8 mouse cellular contexts compared by ENCODE assay signal in genomic region chrX:20688615-20689014, GRCm38 (mm10). TPM values are rescaled to one million over a fixed set of nuclear protein-coding genes. Genes with fewer than 3 reads are reported as not detected.
DNase-seq lines count a peak whose midpoint lies in the region; ATAC-seq and TF ChIP-seq lines count a peak whose summit lies in the region.

No protein-coding gene starts in this region.

- no peak for TF ChIP-seq POLR2A in myocyte (IDR thresholded peaks at IDR 0.05; ENCODE audit: insufficient read length, low read depth)

- peak overlapping the region; percentile 87 for H3ac ChIP-seq in C2C12 (ENCODE audit: control insufficient read depth, insufficient read length, low read depth)
- H3ac ChIP-seq in myocyte (ENCODE audit: control insufficient read depth, insufficient read length) = peak overlapping the region; percentile 90

- H3K27me3 ChIP-seq in C2C12 (ENCODE audit: control insufficient read depth, insufficient read depth, insufficient read length) = no peaks in the 10 kb centered on the region
- no peaks in the 10 kb centered on the region for H3K27me3 ChIP-seq in erythroblast, embryonic 14.5 days (ENCODE audit: control insufficient read depth)
- no peaks in the 10 kb centered on the region for H3K27me3 ChIP-seq in heart, embryonic 12.5 days (replicated peaks)
- no peaks in the 10 kb centered on the region for H3K27me3 ChIP-seq in kidney, postnatal 0 days (ENCODE audit: insufficient read depth, low read length)
- H3K27me3 ChIP-seq in liver, embryonic 11.5 days (replicated peaks; ENCODE audit: control insufficient read depth, insufficient read depth, low read length) = no peaks in the 10 kb centered on the region
- H3K27me3 ChIP-seq in myocyte (ENCODE audit: control insufficient read depth, insufficient read depth, insufficient read length) = no peaks in the 10 kb centered on the region
- H3K27me3 ChIP-seq in stomach, embryonic 15.5 days (replicated peaks) = no peaks in the 10 kb centered on the region

- peaks cover 2% of the 10 kb centered on the region; the same call in 1 of the 2 replicates for H3K9me3 ChIP-seq in erythroblast, embryonic 14.5 days (ENCODE audit: control insufficient read depth, low read length)
- H3K9me3 ChIP-seq in heart, embryonic 12.5 days (replicated peaks) = no peaks in the 10 kb centered on the region
- no peaks in the 10 kb centered on the region for H3K9me3 ChIP-seq in kidney, postnatal 0 days (replicated peaks; ENCODE audit: low read length)
- H3K9me3 ChIP-seq in liver, embryonic 11.5 days (ENCODE audit: control insufficient read depth, low read length) = no peaks in the 10 kb centered on the region
- H3K9me3 ChIP-seq in stomach, embryonic 15.5 days = no peaks in the 10 kb centered on the region

- no peak for TF ChIP-seq CTCF in C2C12 (IDR thresholded peaks at IDR 0.05; ENCODE audit: control insufficient read depth, insufficient read depth, insufficient read length)
- no peak; the same call in 1 of the 2 replicates for TF ChIP-seq CTCF in kidney, postnatal 0 days (IDR thresholded peaks at IDR 0.05; ENCODE audit: low read depth)

- H3K9ac ChIP-seq in heart, embryonic 12.5 days = peak overlapping the region; percentile 95
- peak overlapping the region; percentile 86 for H3K9ac ChIP-seq in kidney, postnatal 0 days (ENCODE audit: low read depth, low read length)
- peak overlapping the region; percentile 91 for H3K9ac ChIP-seq in liver, embryonic 11.5 days (ENCODE audit: low read depth, low read length)
- peak overlapping the region; percentile 63 for H3K9ac ChIP-seq in stomach, embryonic 15.5 days

- H3K4me3 ChIP-seq in C2C12 (ENCODE audit: insufficient read depth, poor library complexity, severe bottlenecking) (peak overlapping the region; percentile 46), myocyte (peak overlapping the region; percentile 42)
- H3K4me3 ChIP-seq in erythroblast, embryonic 14.5 days (replicated peaks) = peak overlapping the region; percentile 88
- H3K4me3 ChIP-seq in heart, embryonic 12.5 days = peak overlapping the region; percentile 78
- H3K4me3 ChIP-seq in kidney, postnatal 0 days (replicated peaks; ENCODE audit: low read depth, low read length) = peak overlapping the region; percentile 67
- peak overlapping the region; percentile 78 for H3K4me3 ChIP-seq in liver, embryonic 11.5 days (ENCODE audit: low read depth, low read length)
- H3K4me3 ChIP-seq in stomach, embryonic 15.5 days (replicated peaks) = peak overlapping the region; percentile 66

- peak; percentile 79 for ATAC-seq in heart, embryonic 12.5 days (ENCODE audit: insufficient number of reproducible peaks, low FRiP score)
- peak; percentile 50 for ATAC-seq in kidney, postnatal 0 days (replicated peaks; ENCODE audit: low FRiP score, low read depth)
- ATAC-seq in liver, embryonic 11.5 days (replicated peaks; ENCODE audit: low FRiP score) = peak; percentile 40
- peak; percentile 20; the same call in 1 of the 2 replicates for ATAC-seq in stomach, embryonic 15.5 days (ENCODE audit: insufficient read depth, low FRiP score, low read depth)

- H3K79me2 ChIP-seq in C2C12 (ENCODE audit: control insufficient read depth, insufficient read depth) (peaks cover 49% of the 10 kb centered on the region), myocyte (ENCODE audit: control insufficient read depth, insufficient read depth) (peaks cover 41% of the 10 kb centered on the region)

- H3K27ac ChIP-seq in heart, embryonic 12.5 days (ENCODE audit: poor library complexity, severe bottlenecking) = peak overlapping the region; percentile 99
- H3K27ac ChIP-seq in kidney, postnatal 0 days = peak overlapping the region; percentile 96
- H3K27ac ChIP-seq in liver, embryonic 11.5 days (ENCODE audit: low read depth, low read length) = peak overlapping the region; percentile 91
- H3K27ac ChIP-seq in stomach, embryonic 15.5 days = peak overlapping the region; percentile 95

- peaks cover 39% of the 10 kb centered on the region for H3K4me1 ChIP-seq in erythroblast, embryonic 14.5 days (ENCODE audit: control insufficient read depth)
- peaks cover 27% of the 10 kb centered on the region; the same call in 1 of the 2 replicates for H3K4me1 ChIP-seq in heart, embryonic 12.5 days (replicated peaks)
- H3K4me1 ChIP-seq in kidney, postnatal 0 days (replicated peaks; ENCODE audit: insufficient read depth, low read length) = no peaks in the 10 kb centered on the region
- peaks cover 8% of the 10 kb centered on the region; the same call in 1 of the 2 replicates for H3K4me1 ChIP-seq in liver, embryonic 11.5 days (replicated peaks; ENCODE audit: control insufficient read depth, insufficient read depth, low read length)
- no peaks in the 10 kb centered on the region for H3K4me1 ChIP-seq in stomach, embryonic 15.5 days

- WGBS in heart, embryonic 12.5 days = 8% methylated on average over 23 of the region's 35 CpGs
- WGBS in kidney, postnatal 0 days = 30% methylated on average over 9 of the region's 35 CpGs
- 6% methylated on average over 17 of the region's 35 CpGs for WGBS in liver, embryonic 11.5 days
- WGBS in stomach, embryonic 15.5 days = 6% methylated on average over 17 of the region's 35 CpGs

- peak; percentile 64 for DNase-seq in brain, adult 2 months (ENCODE audit: low read depth, low spot score)
- peak; percentile 59 for DNase-seq in kidney, postnatal 0 days (ENCODE audit: low spot score)
- peak; percentile 52 for DNase-seq in liver, embryonic 11.5 days (ENCODE audit: low spot score)

- H3K4me2 ChIP-seq in heart, embryonic 12.5 days = peak overlapping the region; percentile 78
- H3K4me2 ChIP-seq in kidney, postnatal 0 days (ENCODE audit: low read length) = peak overlapping the region; percentile 63
- peak overlapping the region; percentile 80 for H3K4me2 ChIP-seq in liver, embryonic 11.5 days
- peak overlapping the region; percentile 86 for H3K4me2 ChIP-seq in myocyte (ENCODE audit: low read depth)
- peak overlapping the region; percentile 62 for H3K4me2 ChIP-seq in stomach, embryonic 15.5 days

- peaks cover 38% of the 10 kb centered on the region for H3K79me3 ChIP-seq in C2C12 (ENCODE audit: low read depth)

- peaks cover 22% of the 10 kb centered on the region for H3K36me3 ChIP-seq in C2C12 (ENCODE audit: control insufficient read depth, insufficient read depth)
- peaks cover 45% of the 10 kb centered on the region for H3K36me3 ChIP-seq in erythroblast, embryonic 14.5 days (ENCODE audit: control insufficient read depth)
- peaks cover 13% of the 10 kb centered on the region for H3K36me3 ChIP-seq in heart, embryonic 12.5 days
- H3K36me3 ChIP-seq in kidney, postnatal 0 days (ENCODE audit: insufficient read depth, low read length) = 0 out of 2 replicates have a peak, but pooled peaks cover under 1% of the 10 kb centered on the region
- H3K36me3 ChIP-seq in liver, embryonic 11.5 days (ENCODE audit: control insufficient read depth, insufficient read depth, low read length) = peaks cover 4% of the 10 kb centered on the region; the same call in 1 of the 2 replicates
- peaks cover 2% of the 10 kb centered on the region for H3K36me3 ChIP-seq in myocyte (ENCODE audit: control insufficient read depth, insufficient read depth)
- H3K36me3 ChIP-seq in stomach, embryonic 15.5 days = no peaks in the 10 kb centered on the region

TF ChIP-seq in C2C12, 6 proteins besides CTCF, POLR2A, EP300 and RAD21:
- TF ChIP-seq MYOD1 (IDR thresholded peaks at IDR 0.05; ENCODE audit: control insufficient read depth, insufficient read length, low read depth) = no peak
- TF ChIP-seq FOSL1 (IDR thresholded peaks at IDR 0.05; ENCODE audit: insufficient read depth, low read length, poor library complexity, severe bottlenecking) = no peak
- no peak for TF ChIP-seq MAX (IDR thresholded peaks at IDR 0.05)
- TF ChIP-seq CEBPB (IDR thresholded peaks at IDR 0.05; ENCODE audit: low read depth) = no peak
- TF ChIP-seq MYOG (IDR thresholded peaks at IDR 0.05; ENCODE audit: control insufficient read depth, extremely low read depth, insufficient read length) = no peak
- no peak for TF ChIP-seq USF1 (IDR thresholded peaks at IDR 0.05; ENCODE audit: low read depth)

TF ChIP-seq in myocyte, 11 proteins besides CTCF, POLR2A, EP300 and RAD21 (continues in another document):
- TF ChIP-seq E2F4 (IDR thresholded peaks at IDR 0.05; ENCODE audit: insufficient read depth) (no peak), REST (IDR thresholded peaks at IDR 0.05; ENCODE audit: insufficient read depth, insufficient read length) (no peak), TCF12 (IDR thresholded peaks at IDR 0.05; ENCODE audit: insufficient read depth, poor library complexity, severe bottlenecking) (no peak), SRF (IDR thresholded peaks at IDR 0.05; ENCODE audit: control insufficient read depth, insufficient read length, low read depth) (no peak), MAX (IDR thresholded peaks at IDR 0.05; ENCODE audit: low read depth) (no peak), CEBPB (IDR thresholded peaks at IDR 0.05; ENCODE audit: insufficient read depth, poor library complexity, severe bottlenecking) (no peak)

RNA-seq across cellular contexts. Expression of gene Cdk16, which starts 0.9 kb away (rescaled TPM):
- polyA plus RNA-seq in C2C12 (2012; fragmentation: generic; extraction: Trizol) (67.0 TPM), myocyte (2012; fragmentation: generic; extraction: Trizol) (113 TPM)
- 21.2 and 23.7 TPM in 2 replicates for polyA plus RNA-seq in erythroblast, embryonic 14.5 days (2012)
- polyA plus RNA-seq in heart, embryonic 12.5 days (2016; fragmentation: Nextera tagmentation; extraction: Ambion mirVana) = 140 and 141 TPM in 2 replicates
- polyA plus RNA-seq in kidney, postnatal 0 days (2015; fragmentation: Nextera tagmentation; extraction: Ambion mirVana) = 78.9 and 81.6 TPM in 2 replicates
- 62.1 and 68.3 TPM in 2 replicates for polyA plus RNA-seq in liver, embryonic 11.5 days (2014; fragmentation: Nextera tagmentation; extraction: Ambion mirVana)
- 101 and 114 TPM in 2 replicates for polyA plus RNA-seq in stomach, embryonic 15.5 days (2015; fragmentation: Nextera tagmentation; extraction: Ambion mirVana)

RNA-seq across cellular contexts. Expression of gene Usp11, which starts 15.1 kb away (rescaled TPM):
- polyA plus RNA-seq in C2C12 (2012; fragmentation: generic; extraction: Trizol) (9.3 TPM), myocyte (2012; fragmentation: generic; extraction: Trizol) (24.5 TPM)
- polyA plus RNA-seq in erythroblast, embryonic 14.5 days (2012) = 0.04 and 0.11 TPM in 2 replicates
- 43.7 and 45.4 TPM in 2 replicates for polyA plus RNA-seq in heart, embryonic 12.5 days (2016; fragmentation: Nextera tagmentation; extraction: Ambion mirVana)
- 16.3 and 16.4 TPM in 2 replicates for polyA plus RNA-seq in kidney, postnatal 0 days (2015; fragmentation: Nextera tagmentation; extraction: Ambion mirVana)
- 33.0 and 36.3 TPM in 2 replicates for polyA plus RNA-seq in liver, embryonic 11.5 days (2014; fragmentation: Nextera tagmentation; extraction: Ambion mirVana)
- polyA plus RNA-seq in stomach, embryonic 15.5 days (2015; fragmentation: Nextera tagmentation; extraction: Ambion mirVana) = 27.6 and 29.4 TPM in 2 replicates

RNA-seq across cellular contexts. Expression of gene Uba1, which starts 30.5 kb away (rescaled TPM):
- 298 TPM for polyA plus RNA-seq in C2C12 (2012; fragmentation: generic; extraction: Trizol)
- polyA plus RNA-seq in erythroblast, embryonic 14.5 days (2012) = 9.2 and 16.3 TPM in 2 replicates
- polyA plus RNA-seq in heart, embryonic 12.5 days (2016; fragmentation: Nextera tagmentation; extraction: Ambion mirVana) = 211 and 225 TPM in 2 replicates
- 119 and 131 TPM in 2 replicates for polyA plus RNA-seq in kidney, postnatal 0 days (2015; fragmentation: Nextera tagmentation; extraction: Ambion mirVana)
- 189 and 203 TPM in 2 replicates for polyA plus RNA-seq in liver, embryonic 11.5 days (2014; fragmentation: Nextera tagmentation; extraction: Ambion mirVana)
- polyA plus RNA-seq in myocyte (2012; fragmentation: generic; extraction: Trizol) = 353 TPM
- polyA plus RNA-seq in stomach, embryonic 15.5 days (2015; fragmentation: Nextera tagmentation; extraction: Ambion mirVana) = 169 and 189 TPM in 2 replicates

Comparison
In these comparisons a context has a peak if more than half of its experiments do, and no peak if none do; other contexts are left out.
1. Peak in every context shown above with its lines: DNase-seq, ATAC-seq, H3K4me3 ChIP-seq and H3K27ac ChIP-seq.
2. ATAC-seq: peak in every context shown above with its lines; median percentile 79 in heart, embryonic 12.5 days; 50 in kidney, postnatal 0 days; 40 in liver, embryonic 11.5 days; 20 in stomach, embryonic 15.5 days.